Mouse (Mus musculus) CH12.LX (cell line): ENCODE results near the gene Smim14. TPM values are rescaled to one million over a fixed set of nuclear protein-coding genes. Genes with fewer than 3 reads are reported as not detected.
"Not testable (repeated sequence)": the region's sequence is repeated elsewhere in the genome, so short reads cannot be mapped to it uniquely, and the experiment has no call there.

Source experiments
- DNase-seq: peaks from one replicate; pipeline ENCODE4 v3.0.0-alpha.2; 2013; ENCODE audit errors: extremely low read depth
- H3K27ac ChIP-seq: 2 replicates; pipeline ENCODE4 v1.5.1; 2012; ENCODE audit warnings: low read depth, mild to moderate bottlenecking, control low read depth, moderate library complexity; ENCODE audit not compliant: insufficient read depth
- H3K27me3 ChIP-seq: replicated peaks from 2 replicates; pipeline ENCODE3; 2012; ENCODE audit warnings: inconsistent platforms
- H3K36me3 ChIP-seq, 2 experiments: replicated peaks in 1 of 2; 2 replicates each; pipeline versions ENCODE3 to v1.6.1; 2012; ENCODE audit warnings: inconsistent platforms in 1 of 2, low read length in 1 of 2, mild to moderate bottlenecking in 1 of 2, mixed read lengths in 1 of 2, moderate library complexity in 1 of 2; ENCODE audit not compliant: control insufficient read depth in 1 of 2, insufficient read depth in 1 of 2
- H3K4me1 ChIP-seq, 2 experiments: 2 replicates each; pipeline ENCODE4 v1.6.1; 2012; ENCODE audit warnings: inconsistent platforms in 1 of 2, moderate library complexity in 1 of 2; ENCODE audit not compliant: insufficient read depth in 2 of 2, control insufficient read depth in 1 of 2
- H3K4me2 ChIP-seq: 2 replicates; pipeline ENCODE4 v1.6.1; 2012; ENCODE audit warnings: low read depth, mild to moderate bottlenecking, control low read depth; ENCODE audit not compliant: poor library complexity, insufficient read depth, severe bottlenecking
- H3K4me3 ChIP-seq, 3 experiments: fragments of 150-350 bp in 1 of 3; sonication (generic) in 1 of 3; replicated peaks in 1 of 3; 2 replicates each; pipeline versions ENCODE3 to v1.5.1; 2011 to 2012; ENCODE audit warnings: low read depth in 2 of 3, low read length in 2 of 3, mild to moderate bottlenecking in 2 of 3, moderate library complexity in 2 of 3, control low read depth in 1 of 3, improper control_type of control experiment in 1 of 3, inconsistent platforms in 1 of 3, mixed read lengths in 1 of 3; ENCODE audit not compliant: poor library complexity in 1 of 3
- H3K79me2 ChIP-seq: replicated peaks from 2 replicates; pipeline ENCODE4 v1.6.1; 2012; ENCODE audit warnings: mild to moderate bottlenecking, moderate library complexity; ENCODE audit not compliant: control insufficient read depth, poor library complexity, insufficient read depth, severe bottlenecking; ENCODE audit errors: extremely low read depth
- H3K9ac ChIP-seq: 2 replicates; pipeline ENCODE4 v1.6.1; 2012; ENCODE audit warnings: low read depth, mild to moderate bottlenecking, control low read depth, moderate library complexity; ENCODE audit not compliant: insufficient read depth
- H3K9me3 ChIP-seq: replicated peaks from 2 replicates; pipeline ENCODE3; 2012; ENCODE audit warnings: low read length, inconsistent platforms, mixed read lengths
- CHD2 ChIP-seq: IDR thresholded peaks from 2 replicates; pipeline ENCODE4 v1.6.1; 2011; ENCODE audit warnings: low read length, improper control_type of control experiment
- CTCF ChIP-seq, 2 experiments: IDR thresholded peaks in 1 of 2; conservative IDR thresholded peaks in 1 of 2; 2 replicates each; pipeline ENCODE4 v1.5.1; 2011 to 2012; ENCODE audit warnings: low read depth in 2 of 2, low read length in 2 of 2, improper control_type of control experiment in 1 of 2, inconsistent platforms in 1 of 2, mild to moderate bottlenecking in 1 of 2, moderate library complexity in 1 of 2
- ELF1 ChIP-seq: IDR thresholded peaks from 2 replicates; pipeline ENCODE4 v1.6.1; 2014; ENCODE audit warnings: low read depth, mild to moderate bottlenecking, inconsistent platforms, low read length, improper control_type of control experiment
- JUND ChIP-seq: conservative IDR thresholded peaks from 2 replicates; pipeline ENCODE4 v1.6.1; 2011; ENCODE audit warnings: low read depth, low read length, improper control_type of control experiment
- MAFK ChIP-seq: IDR thresholded peaks from 2 replicates; pipeline ENCODE4 v1.6.1; 2011; ENCODE audit warnings: low read length, improper control_type of control experiment; ENCODE audit not compliant: insufficient replicate concordance
- MAX ChIP-seq: IDR thresholded peaks from 2 replicates; pipeline ENCODE4 v1.6.1; 2011; ENCODE audit warnings: low read length, improper control_type of control experiment
- MAZ ChIP-seq: IDR thresholded peaks from 2 replicates; pipeline ENCODE4 v1.6.1; 2012; ENCODE audit warnings: low read depth, mild to moderate bottlenecking, inconsistent platforms, low read length, improper control_type of control experiment, moderate library complexity
- MEF2A ChIP-seq: IDR thresholded peaks from 2 replicates; pipeline ENCODE4 v1.6.1; 2014; ENCODE audit warnings: low read depth, mild to moderate bottlenecking, inconsistent platforms, low read length, improper control_type of control experiment, borderline replicate concordance
- MYC ChIP-seq: IDR thresholded peaks from 2 replicates; pipeline ENCODE4 v1.6.1; 2011; ENCODE audit warnings: low read depth, mild to moderate bottlenecking, improper control_type of control experiment, low read length
- POLR2A ChIP-seq: IDR thresholded peaks from 2 replicates; pipeline ENCODE4 v1.6.1; 2011; ENCODE audit warnings: low read depth, mild to moderate bottlenecking, improper control_type of control experiment, low read length
- RAD21 ChIP-seq: IDR thresholded peaks from 2 replicates; pipeline ENCODE4 v1.6.1; 2011; ENCODE audit warnings: low read depth, mild to moderate bottlenecking, low read length, improper control_type of control experiment, moderate library complexity
- RCOR1 ChIP-seq: conservative IDR thresholded peaks from 2 replicates; pipeline ENCODE4 v1.6.1; 2012; ENCODE audit warnings: low read depth, mild to moderate bottlenecking, inconsistent platforms, low read length, improper control_type of control experiment
- SIN3A ChIP-seq: IDR thresholded peaks from 2 replicates; pipeline ENCODE4 v1.6.1; 2012; ENCODE audit warnings: low read length, improper control_type of control experiment, inconsistent platforms
- SMC3 ChIP-seq: IDR thresholded peaks from 2 replicates; pipeline ENCODE4 v1.6.1; 2011; ENCODE audit warnings: low read depth, low read length, improper control_type of control experiment
- USF2 ChIP-seq: conservative IDR thresholded peaks from 2 replicates; pipeline ENCODE4 v1.6.1; 2011; ENCODE audit warnings: low read depth, low read length, improper control_type of control experiment
- ZC3H11A ChIP-seq: IDR thresholded peaks from 2 replicates; pipeline ENCODE4 v1.6.1; 2012; ENCODE audit warnings: low read depth, mild to moderate bottlenecking, inconsistent platforms, low read length, improper control_type of control experiment
- ZMIZ1 ChIP-seq: IDR thresholded peaks from 2 replicates; pipeline ENCODE4 v1.6.1; 2012; ENCODE audit warnings: low read depth, mild to moderate bottlenecking, inconsistent platforms, low read length, improper control_type of control experiment
- ZNF384 ChIP-seq: IDR thresholded peaks from 2 replicates; pipeline ENCODE4 v1.6.1; 2012; ENCODE audit warnings: low read depth, low read length, improper control_type of control experiment, inconsistent platforms
- dilution Hi-C: fragments of 300-500 bp; cut with MboI; formaldehyde crosslinking; loops from 2 replicates; pipeline ENCODE4 v1.14.3; 2020; ENCODE audit warnings: low sequenced_read_pairs; ENCODE audit not compliant: extremely low pct_unique_long_range_greater_than_20kb, extremely low pct_ligation_motif_present
- in situ Hi-C: fragments of 300-500 bp; cut with MboI; formaldehyde crosslinking; loops from 3 replicates; pipeline ENCODE4 v1.14.3; 2019; ENCODE audit warnings: low sequenced_read_pairs, low pct_ligation_motif_present, low pct_unique_long_range_greater_than_20kb, mixed read lengths
- polyA plus RNA-seq: library from polyadenylated mRNA; unstranded; fragments of >175 nt; gene quantifications from 2 replicates; pipeline ENCODE4 v1.2.1, GENCODE M21; 2012; ENCODE audit warnings: low read depth; ENCODE audit not compliant: insufficient read length
- total RNA-seq, 2 experiments: library from RNA; depleted of rRNA; stranded (reverse); fragments of 300-350 nt in 1 of 2; fragments of >200 nt in 1 of 2; gene quantifications; 2 replicates each; pipeline ENCODE4 v1.2.3; 2012 to 2014

Smim14 gene
- total and polyA plus RNA-seq, 3 experiments = 11.4 to 50.2 (median 19.7) TPM

DNA sequence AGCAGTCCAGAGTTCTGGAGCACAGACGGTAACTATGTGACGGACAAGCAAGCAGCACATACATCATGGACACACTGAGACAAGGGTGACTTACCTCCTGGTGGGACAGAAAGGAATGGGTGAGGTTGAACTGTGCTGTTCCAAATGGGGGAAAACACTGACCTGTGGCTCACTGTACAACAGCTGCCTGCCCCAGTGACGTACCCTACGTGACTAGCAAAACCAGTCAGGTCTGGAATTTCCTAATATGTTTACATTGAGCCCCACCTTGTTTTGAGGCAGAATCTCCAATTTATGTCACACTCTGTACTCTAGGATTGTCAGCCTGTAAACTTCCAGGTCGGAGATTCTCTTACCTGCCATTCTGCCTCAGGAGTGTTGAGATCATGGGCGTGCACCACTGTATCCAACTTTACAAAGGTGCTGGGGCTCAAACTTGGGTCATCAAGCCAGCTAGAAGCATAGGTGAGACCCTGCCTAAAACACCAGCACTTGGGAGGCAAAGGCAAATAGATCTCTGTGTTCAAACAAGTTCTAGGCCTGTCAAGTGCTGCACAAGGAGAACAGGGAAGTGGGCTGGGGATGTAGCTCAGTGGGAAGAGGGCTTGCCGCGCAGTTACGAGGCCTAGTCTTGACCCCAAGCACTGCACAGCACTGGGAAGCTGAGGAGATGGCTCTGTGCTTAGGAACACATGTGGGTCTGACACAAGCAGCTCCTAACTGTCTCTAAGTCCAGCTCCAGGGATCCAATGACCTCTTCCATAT, 57.1 kb downstream of the Smim14 start:
- no peaks in the 10 kb centered on the region for H3K9me3 ChIP-seq
- H3K27me3 ChIP-seq = no peaks in the 10 kb centered on the region
- no peak overlapping the region for H3K4me2 ChIP-seq
- H3K27ac ChIP-seq = no peak overlapping the region
- TF ChIP-seq JUND (no peak), SIN3A (no peak), CHD2 (no peak), ELF1 (no peak), MAFK (no peak), MEF2A (no peak), RCOR1 (no peak), MAX (no peak), ZNF384 (no peak), MAZ (no peak), CTCF (conservative IDR thresholded peaks at IDR 0.05 in 1 of 2, IDR thresholded peaks at IDR 0.05 in 1 of 2; ENCODE audit: low read depth in 2 of 2, low read length in 2 of 2) (no peak), ZMIZ1 (no peak)
- TF ChIP-seq, all 38 proteins: peak for 0
- Histone ChIP-seq H3K4me1 (peaks cover 9 to 60% of the 10 kb centered on the region in 2 experiments), H3K4me3 (no peak overlapping the region), H3K9ac (no peak overlapping the region), H3K79me2 (no peaks in the 10 kb centered on the region), H3K36me3 (peaks cover 0 to 3% of the 10 kb centered on the region in 2 experiments)
- no peak for DNase-seq
- dilution Hi-C loops (no loop called here), in situ Hi-C loops (loop anchor here (5.0 kb wide), 1 partner anchor 47 kb away; no protein-coding TSS in a partner anchor)

DNA sequence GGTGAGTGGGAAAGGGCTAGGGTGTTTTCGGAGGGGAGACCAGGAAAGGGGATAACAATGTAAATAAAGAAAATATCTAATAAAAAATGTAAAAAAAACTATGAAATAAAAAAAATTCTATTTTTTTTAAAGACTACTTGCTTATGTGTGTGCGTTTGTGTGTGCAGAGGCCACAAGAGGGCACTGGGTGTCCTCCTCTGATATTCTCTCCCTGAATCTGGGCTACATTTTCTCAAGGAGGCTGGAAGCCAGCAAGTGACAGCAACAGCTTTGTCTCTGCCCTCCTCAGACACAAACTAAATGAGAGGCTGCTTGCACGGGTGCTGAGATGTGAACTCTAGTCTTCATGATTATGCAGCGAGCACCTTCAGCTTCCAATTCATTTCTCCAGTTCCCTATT, 58.8 kb downstream of the Smim14 start:
- no peak for TF ChIP-seq MYC
- no peak for TF ChIP-seq ZC3H11A
- TF ChIP-seq USF2 = no peak
- no peak for TF ChIP-seq POLR2A
- peak; percentile 75 for TF ChIP-seq RAD21
- peak; percentile 77 for TF ChIP-seq SMC3
- peak; percentile 83 for TF ChIP-seq ZNF384
- peak in 1 of 2 experiments; percentile 75; a peak in 2 of 4 replicates for TF ChIP-seq CTCF (conservative IDR thresholded peaks at IDR 0.05 in 1 of 2, IDR thresholded peaks at IDR 0.05 in 1 of 2; ENCODE audit: low read depth in 2 of 2, low read length in 2 of 2)
- TF ChIP-seq, all 38 proteins: peak for 4
- DNase-seq = peak; percentile 47
- no peak overlapping the region for H3K4me2 ChIP-seq
- in situ Hi-C loops = no loop called here
- no peak overlapping the region for H3K4me3 ChIP-seq
- peaks cover 11 to 58% of the 10 kb centered on the region in 2 experiments for H3K4me1 ChIP-seq
- no peaks in the 10 kb centered on the region for H3K9me3 ChIP-seq
- dilution Hi-C loops = no loop called here
- peaks cover 0 to 3% of the 10 kb centered on the region in 2 experiments for H3K36me3 ChIP-seq
- H3K79me2 ChIP-seq = no peaks in the 10 kb centered on the region
- no peaks in the 10 kb centered on the region for H3K27me3 ChIP-seq
- no peak overlapping the region for H3K9ac ChIP-seq
- no peak overlapping the region for H3K27ac ChIP-seq

DNA sequence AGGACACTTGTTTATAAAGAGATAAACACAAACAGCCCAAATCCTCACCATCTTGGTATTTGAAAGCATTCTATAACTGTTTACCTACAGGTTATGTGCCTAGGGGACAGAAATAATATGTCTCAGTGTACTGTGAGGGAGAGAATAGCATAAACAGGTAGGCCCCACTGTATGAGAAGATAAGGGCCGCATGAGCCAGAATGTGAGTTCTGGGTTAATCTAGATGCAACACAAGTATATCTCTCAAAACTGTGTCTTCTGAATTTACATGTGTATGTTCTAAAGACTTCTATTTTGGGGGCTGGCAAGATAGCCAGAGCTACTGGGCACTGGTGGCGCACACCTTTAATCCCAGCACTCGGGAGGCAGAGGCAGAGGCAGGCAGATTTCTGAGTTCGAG, 60.2 kb downstream of the Smim14 start:
- H3K27me3 ChIP-seq, H3K36me3 ChIP-seq, H3K79me2 ChIP-seq, H3K4me3 ChIP-seq, dilution Hi-C loops, DNase-seq, H3K27ac ChIP-seq, in situ Hi-C loops, H3K9ac ChIP-seq, H3K4me2 ChIP-seq, H3K9me3 ChIP-seq: not testable (repeated sequence)
- peaks cover 11 to 48% of the 10 kb centered on the region in 2 experiments for H3K4me1 ChIP-seq
